Mouse (Mus musculus) MEL (cell line): ENCODE measurements at regions not wholly inside any gene's neighbourhood (a gene's known extent, or its start where the extent isn't known, plus 50 kb on each side); places are given as distances from the start of the nearest gene placed in this dataset.

ENCODE experiments used
- DNase-seq: peaks from one replicate; pipeline ENCODE4 v3.0.0; 2011; ENCODE audit warnings: low read depth, low spot score
- H3K27ac ChIP-seq: 2 replicates; pipeline ENCODE4 v1.5.1; 2012; ENCODE audit warnings: low read depth, mild to moderate bottlenecking, control low read depth, low read length, moderate library complexity; ENCODE audit not compliant: control insufficient read depth
- H3K27me3 ChIP-seq, 2 experiments: fragments of 150-350 bp in 1 of 2; sonication (generic) in 1 of 2; 2 replicates each; pipeline ENCODE4 v1.6.1; 2012; ENCODE audit warnings: low read length in 2 of 2, mild to moderate bottlenecking in 2 of 2, improper control_type of control experiment in 1 of 2, moderate library complexity in 1 of 2; ENCODE audit not compliant: insufficient read depth in 2 of 2, control insufficient read depth in 1 of 2
- H3K36me3 ChIP-seq, 2 experiments: 2 replicates each; pipeline ENCODE4 v1.6.1; 2012 to 2014; ENCODE audit warnings: low read length in 2 of 2, improper control_type of control experiment in 1 of 2, inconsistent platforms in 1 of 2, mild to moderate bottlenecking in 1 of 2; ENCODE audit not compliant: insufficient read depth in 2 of 2, control insufficient read depth in 1 of 2
- H3K4me1 ChIP-seq, 2 experiments: fragments of 150-350 bp in 1 of 2; sonication (generic) in 1 of 2; 2 replicates each; pipeline ENCODE4 v1.6.1; 2012; ENCODE audit warnings: low read length in 2 of 2, improper control_type of control experiment in 1 of 2, mild to moderate bottlenecking in 1 of 2; ENCODE audit not compliant: insufficient read depth in 2 of 2, control insufficient read depth in 1 of 2
- H3K4me3 ChIP-seq, 2 experiments: fragments of 150-350 bp in 1 of 2; sonication (generic) in 1 of 2; 2 replicates each; pipeline ENCODE4 v1.5.1; 2012; ENCODE audit warnings: low read depth in 2 of 2, low read length in 2 of 2, mild to moderate bottlenecking in 2 of 2, moderate library complexity in 2 of 2, control low read depth in 1 of 2, improper control_type of control experiment in 1 of 2; ENCODE audit not compliant: control insufficient read depth in 1 of 2, insufficient read depth in 1 of 2
- H3K79me2 ChIP-seq: 2 replicates; pipeline ENCODE4 v1.6.1; 2012; ENCODE audit warnings: mild to moderate bottlenecking, low read length, moderate library complexity; ENCODE audit not compliant: control insufficient read depth, poor library complexity, insufficient read depth
- H3K9ac ChIP-seq: 2 replicates; pipeline ENCODE4 v1.6.1; 2012; ENCODE audit warnings: low read depth, mild to moderate bottlenecking, control low read depth, low read length, moderate library complexity; ENCODE audit not compliant: control insufficient read depth, poor library complexity, severe bottlenecking
- H3K9me3 ChIP-seq: fragments of 150-350 bp; sonication (generic); replicated peaks from 2 replicates; pipeline ENCODE4 v1.6.1; 2012; ENCODE audit warnings: mild to moderate bottlenecking, low read length, improper control_type of control experiment, moderate library complexity; ENCODE audit not compliant: insufficient read depth
- BHLHE40 ChIP-seq: IDR thresholded peaks from 2 replicates; pipeline ENCODE4 v1.6.1; 2012; ENCODE audit warnings: low read depth, mild to moderate bottlenecking, inconsistent platforms, low read length, improper control_type of control experiment, borderline replicate concordance
- CHD1 ChIP-seq: IDR thresholded peaks from 2 replicates; pipeline ENCODE4 v1.6.1; 2012; ENCODE audit warnings: low read depth, mild to moderate bottlenecking, inconsistent platforms, low read length, improper control_type of control experiment
- CTCF ChIP-seq, 3 experiments: IDR thresholded peaks in 2 of 3; conservative IDR thresholded peaks in 1 of 3; 2 replicates each; pipeline ENCODE4 v1.5.1; 2011 to 2012; ENCODE audit warnings: low read length in 3 of 3, low read depth in 2 of 3, mild to moderate bottlenecking in 2 of 3, improper control_type of control experiment in 1 of 3, inconsistent platforms in 1 of 3, mixed read lengths in 1 of 3, moderate library complexity in 1 of 3; ENCODE audit not compliant: control insufficient read depth in 1 of 3, insufficient read depth in 1 of 3, poor library complexity in 1 of 3, severe bottlenecking in 1 of 3
- E2F4 ChIP-seq: IDR thresholded peaks from 2 replicates; pipeline ENCODE4 v1.6.1; 2011; ENCODE audit warnings: low read depth, low read length, improper control_type of control experiment, borderline replicate concordance
- ELF1 ChIP-seq: IDR thresholded peaks from 2 replicates; pipeline ENCODE4 v1.6.1; 2014; ENCODE audit warnings: low read depth, mild to moderate bottlenecking, inconsistent platforms, low read length, improper control_type of control experiment, moderate library complexity
- ETS1 ChIP-seq: IDR thresholded peaks from 2 replicates; pipeline ENCODE4 v1.6.1; 2012; ENCODE audit warnings: low read depth, mild to moderate bottlenecking, inconsistent platforms, low read length, improper control_type of control experiment, moderate library complexity
- GATA1 ChIP-seq: IDR thresholded peaks from 2 replicates; pipeline ENCODE4 v1.6.1; 2011; ENCODE audit warnings: low read depth, low read length, improper control_type of control experiment
- MXI1 ChIP-seq: IDR thresholded peaks from 2 replicates; pipeline ENCODE4 v1.6.1; 2011; ENCODE audit warnings: mild to moderate bottlenecking, low read depth, low read length, improper control_type of control experiment
- MYB ChIP-seq: IDR thresholded peaks from 2 replicates; pipeline ENCODE4 v1.6.1; 2011; ENCODE audit warnings: mild to moderate bottlenecking, low read depth, low read length, improper control_type of control experiment
- MYC ChIP-seq: IDR thresholded peaks from 2 replicates; pipeline ENCODE4 v1.6.1; 2011; ENCODE audit warnings: low read depth, mild to moderate bottlenecking, low read length, improper control_type of control experiment, moderate library complexity
- NELFE ChIP-seq: IDR thresholded peaks from 2 replicates; pipeline ENCODE4 v1.6.1; 2011; ENCODE audit warnings: low read depth, low read length, improper control_type of control experiment
- POLR2AphosphoS5 ChIP-seq: IDR thresholded peaks from 2 replicates; pipeline ENCODE4 v1.6.1; 2012; ENCODE audit warnings: low read depth, borderline replicate concordance, mild to moderate bottlenecking, inconsistent platforms, low read length, moderate library complexity, mixed read lengths
- TAL1 ChIP-seq: IDR thresholded peaks from 2 replicates; pipeline ENCODE4 v1.6.1; 2012; ENCODE audit warnings: mild to moderate bottlenecking, inconsistent platforms, low read length, moderate library complexity, mixed read lengths
- TBP ChIP-seq: IDR thresholded peaks from 2 replicates; pipeline ENCODE4 v1.8.0; 2011; ENCODE audit warnings: low read depth, low read length, improper control_type of control experiment
- UBTF ChIP-seq: IDR thresholded peaks from 2 replicates; pipeline ENCODE4 v1.6.1; 2012; ENCODE audit warnings: low read depth, mild to moderate bottlenecking, inconsistent platforms, low read length, improper control_type of control experiment, moderate library complexity, borderline replicate concordance; ENCODE audit not compliant: insufficient read depth
- USF1 ChIP-seq: IDR thresholded peaks from 2 replicates; pipeline ENCODE4 v1.6.1; 2014; ENCODE audit warnings: low read depth, mild to moderate bottlenecking, inconsistent platforms, low read length, improper control_type of control experiment, moderate library complexity
- ZC3H11A ChIP-seq: IDR thresholded peaks from 2 replicates; pipeline ENCODE4 v1.6.1; 2012; ENCODE audit warnings: low read depth, mild to moderate bottlenecking, inconsistent platforms, low read length, improper control_type of control experiment
- ZKSCAN1 ChIP-seq: IDR thresholded peaks from 2 replicates; pipeline ENCODE4 v1.6.1; 2012; ENCODE audit warnings: low read depth, mild to moderate bottlenecking, inconsistent platforms, low read length, improper control_type of control experiment, moderate library complexity
- ZNF384 ChIP-seq: IDR thresholded peaks from 2 replicates; pipeline ENCODE4 v1.6.1; 2012; ENCODE audit warnings: low read depth, mild to moderate bottlenecking, inconsistent platforms, low read length, improper control_type of control experiment

DNA sequence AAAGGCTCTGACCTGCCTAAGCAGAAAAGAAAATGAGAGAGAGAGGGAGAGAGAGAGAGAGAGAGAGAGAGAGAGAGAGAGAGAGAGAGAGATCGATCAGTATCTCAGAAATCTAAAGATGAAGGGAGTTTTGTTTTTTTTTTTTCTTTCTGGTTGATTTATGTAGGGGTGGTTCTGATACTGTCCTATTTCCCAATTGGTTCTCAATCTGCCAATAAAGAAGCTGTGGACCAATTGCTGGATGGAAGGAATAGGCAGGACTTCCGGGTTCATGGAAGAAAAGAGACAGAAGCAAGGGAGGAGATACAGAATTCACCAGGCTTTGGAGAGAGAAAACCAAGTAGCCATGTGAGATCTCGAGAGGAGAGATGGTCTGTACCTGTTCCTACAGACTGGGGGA, 117.6 kb downstream of the 1500009L16Rik start:
- peak; percentile 4 for DNase-seq
- no peak overlapping the region for H3K9ac ChIP-seq
- no peaks in the 10 kb centered on the region for H3K9me3 ChIP-seq
- no peaks in the 10 kb centered on the region; a peak in 1 of 4 replicates for H3K27me3 ChIP-seq
- no peaks in the 10 kb centered on the region for H3K79me2 ChIP-seq
- H3K4me1 ChIP-seq, result no peaks in the 10 kb centered on the region
- H3K36me3 ChIP-seq, result no peaks in the 10 kb centered on the region
- no peak overlapping the region for H3K27ac ChIP-seq
- no peak for TF ChIP-seq CTCF (IDR thresholded peaks at IDR 0.05 in 2 of 3, conservative IDR thresholded peaks at IDR 0.05 in 1 of 3; ENCODE audit: control insufficient read depth in 1 of 3, insufficient read depth in 1 of 3, low read depth in 2 of 3, low read length in 3 of 3, poor library complexity in 1 of 3, severe bottlenecking in 1 of 3)
- TF ChIP-seq POLR2AphosphoS5, result no peak
- no peak for TF ChIP-seq CHD1
- no peak for TF ChIP-seq UBTF
- no peak for TF ChIP-seq ELF1
- TF ChIP-seq E2F4, result no peak
- no peak for TF ChIP-seq TBP
- no peak for TF ChIP-seq ZNF384
- TF ChIP-seq MYB, result no peak
- no peak overlapping the region for H3K4me3 ChIP-seq

DNA sequence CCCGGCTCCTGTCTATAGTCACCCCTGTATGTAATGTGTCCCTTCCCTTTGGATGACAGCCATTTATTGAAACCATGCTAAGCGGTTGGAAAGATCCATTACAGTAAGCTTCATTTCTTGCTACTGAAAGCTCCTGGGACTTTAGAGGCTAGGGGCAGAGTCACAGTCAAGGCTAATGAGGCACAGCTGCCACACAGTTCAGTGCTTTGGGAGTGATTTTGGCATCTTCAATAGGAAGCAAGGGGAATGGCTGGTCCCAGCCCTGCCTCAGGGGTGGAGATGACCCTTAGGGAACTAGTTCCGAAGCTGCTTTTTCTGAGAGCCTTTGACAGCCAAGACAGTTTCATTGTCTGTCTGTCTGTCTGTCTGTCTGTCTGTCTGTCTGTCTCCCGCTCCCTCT, 128.2 kb downstream of the 1500009L16Rik start:
- Histone ChIP-seq H3K36me3 (no peaks in the 10 kb centered on the region), H3K9ac (no peak overlapping the region), H3K79me2 (no peaks in the 10 kb centered on the region)
- TF ChIP-seq ZKSCAN1 (no peak), ETS1 (no peak), ELF1 (no peak), MXI1 (no peak), ZC3H11A (no peak), TBP (no peak), GATA1 (no peak), USF1 (no peak), BHLHE40 (no peak), MYC (no peak), TAL1 (no peak), NELFE (no peak), UBTF (no peak), E2F4 (no peak)
- TF ChIP-seq, all 39 proteins: peak for 0
- Histone ChIP-seq H3K4me1 (no peaks in the 10 kb centered on the region), H3K9me3 (no peaks in the 10 kb centered on the region), H3K27me3 (no peaks in the 10 kb centered on the region; a peak in 2 of 4 replicates), H3K4me3 (no peak overlapping the region), H3K27ac (no peak overlapping the region)
- no peak for DNase-seq
